Mouse (Mus musculus): ENCODE results near the gene Lgals1.

Lgals1 gene

DNA sequence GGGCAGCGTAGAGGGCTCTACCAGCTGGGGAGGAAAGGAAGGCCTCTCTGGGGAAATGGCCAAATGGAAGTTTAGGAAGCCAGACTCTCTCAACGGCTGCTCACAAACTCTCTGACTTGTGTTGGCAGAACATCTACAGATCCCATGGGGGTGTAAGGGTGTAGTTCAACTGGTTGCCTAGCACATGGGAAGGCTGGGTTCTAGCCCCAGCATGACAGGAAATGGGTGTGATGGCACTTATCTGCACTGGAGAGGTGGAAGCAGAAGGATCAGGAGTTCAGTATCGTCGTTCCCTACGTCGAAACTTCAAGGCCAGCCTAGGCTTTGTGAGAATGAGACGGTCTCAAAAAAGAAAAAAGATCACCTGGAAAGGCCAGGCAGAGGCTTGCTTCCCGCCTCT lies 17.5 kb upstream of the Lgals1 start:
- no peak for DNase-seq (ENCODE audit: inconsistent age in 2 of 2, low spot score in 1 of 2)

DNA sequence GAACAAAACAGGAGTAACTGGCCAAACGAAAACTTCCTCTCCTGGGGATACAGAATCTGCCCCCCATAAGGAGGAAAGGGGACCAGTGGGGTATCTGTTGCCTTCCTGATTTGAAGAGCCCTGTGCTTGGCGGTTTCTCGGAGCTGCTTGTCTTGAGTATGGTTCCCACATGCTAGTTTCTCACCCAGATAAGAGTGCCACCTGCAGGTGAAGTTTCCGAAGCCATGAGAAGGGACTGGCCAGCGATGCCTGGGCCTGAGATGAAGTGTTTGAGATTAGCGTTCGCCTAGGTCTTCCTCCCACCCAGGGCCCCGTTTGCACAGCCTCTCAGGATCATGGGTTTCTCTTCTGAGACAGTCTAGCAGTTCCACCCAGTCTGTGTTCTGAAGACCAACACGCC lies 14.5 kb upstream of the Lgals1 start:
- peak in 1 of 2 experiments; percentile 61 for DNase-seq (ENCODE audit: inconsistent age in 2 of 2, low spot score in 1 of 2)

DNA sequence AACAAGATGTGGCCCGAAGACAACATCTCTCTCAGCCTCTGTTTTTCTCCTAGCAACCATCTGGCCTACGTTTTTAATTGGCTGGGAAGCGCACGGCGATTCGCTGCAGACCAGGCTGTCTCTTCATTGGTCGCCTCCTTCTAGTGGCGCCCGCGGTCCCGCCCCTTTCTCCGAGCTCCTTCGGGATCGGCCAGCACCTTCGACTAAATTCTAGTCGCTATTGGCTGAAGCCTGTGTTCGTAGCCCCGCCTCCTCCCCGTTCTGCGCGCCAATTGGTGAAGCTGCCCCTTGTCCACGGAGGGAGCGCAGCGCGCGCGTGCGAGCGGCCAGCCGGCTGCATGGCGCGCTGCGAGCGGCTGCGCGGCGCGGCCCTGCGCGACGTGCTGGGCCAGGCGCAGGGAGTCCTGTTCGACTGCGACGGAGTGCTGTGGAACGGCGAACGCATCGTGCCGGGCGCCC lies 12.9 kb upstream of the Lgals1 start, which contains the start of gene Pdxp:
Gene Pdxp, plus strand, starts transcription at position 288 of the 459 bp plus-strand sequence.
- peak; percentile 95 for DNase-seq (ENCODE audit: inconsistent age in 2 of 2, low spot score in 1 of 2)

DNA sequence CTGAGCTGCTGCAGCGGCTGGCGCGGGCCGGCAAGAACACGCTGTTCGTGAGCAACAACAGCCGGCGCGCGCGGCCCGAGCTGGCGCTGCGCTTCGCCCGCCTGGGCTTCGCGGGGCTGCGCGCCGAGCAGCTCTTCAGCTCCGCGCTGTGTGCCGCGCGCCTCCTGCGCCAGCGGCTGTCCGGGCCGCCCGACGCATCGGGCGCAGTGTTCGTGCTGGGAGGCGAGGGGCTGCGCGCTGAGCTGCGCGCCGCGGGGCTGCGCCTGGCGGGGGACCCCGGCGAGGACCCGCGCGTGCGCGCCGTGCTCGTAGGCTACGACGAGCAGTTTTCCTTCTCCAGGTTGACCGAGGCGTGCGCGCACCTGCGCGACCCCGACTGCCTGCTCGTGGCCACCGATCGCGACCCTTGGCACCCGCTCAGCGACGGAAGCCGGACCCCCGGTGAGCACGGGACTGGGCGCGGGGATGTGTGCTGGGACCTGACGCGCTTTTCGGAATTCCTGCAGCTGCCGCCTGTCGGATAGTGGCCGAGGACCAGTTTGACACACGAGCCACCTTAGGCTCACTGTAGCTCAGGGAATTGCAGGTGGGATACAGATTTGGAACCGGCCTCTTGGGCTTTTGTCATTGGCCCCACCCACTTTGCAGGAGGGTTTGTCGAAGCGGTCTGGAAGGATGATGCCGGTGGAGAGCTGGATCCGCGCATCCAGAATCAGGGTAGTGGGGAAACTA lies 12.3 kb upstream of the Lgals1 start:
- peak; percentile 55 to 60 for DNase-seq (ENCODE audit: inconsistent age in 2 of 2, low spot score in 1 of 2)

DNA sequence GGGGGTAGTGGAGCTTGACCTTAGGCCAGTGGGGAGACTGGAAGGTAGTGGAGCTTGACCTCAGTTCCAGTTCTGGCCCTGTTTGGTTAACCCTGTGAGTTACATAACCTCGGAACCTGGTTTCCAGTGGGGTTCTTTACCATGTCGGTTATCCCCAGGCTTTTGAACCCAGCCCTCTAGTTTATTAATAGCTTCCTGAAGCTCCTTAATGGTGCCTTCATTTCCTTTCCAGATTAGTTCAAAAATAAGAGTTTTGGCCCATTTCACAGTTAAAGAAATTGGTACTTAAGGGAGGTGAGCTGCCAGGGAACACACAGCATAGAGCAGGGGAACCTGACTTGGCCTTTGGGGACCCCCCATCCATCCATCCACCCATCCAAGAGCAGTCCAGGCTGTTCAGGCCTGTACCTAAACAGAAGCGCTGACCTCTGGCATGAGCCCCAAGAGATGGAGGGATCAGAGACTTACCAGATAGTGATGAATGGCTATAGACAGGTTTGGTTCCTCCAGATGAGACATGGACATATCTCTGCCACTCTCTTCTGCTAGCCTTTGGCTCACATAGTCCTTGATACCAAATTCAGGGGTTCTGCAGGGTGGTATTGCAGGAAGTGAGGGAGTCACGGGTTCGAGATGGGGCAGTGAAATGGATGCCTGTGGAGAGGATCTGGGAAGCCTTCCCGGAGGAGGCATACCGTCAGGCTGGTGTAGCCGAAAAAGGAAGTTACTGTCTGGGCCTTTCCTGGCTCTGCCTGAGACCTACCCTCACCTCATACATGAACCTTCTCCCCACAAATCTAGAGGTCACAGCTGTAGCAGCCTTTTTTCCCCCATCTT lies 11.5 kb upstream of the Lgals1 start:
- peak in 1 of 2 experiments; percentile 52 for DNase-seq (ENCODE audit: inconsistent age in 2 of 2, low spot score in 1 of 2)

DNA sequence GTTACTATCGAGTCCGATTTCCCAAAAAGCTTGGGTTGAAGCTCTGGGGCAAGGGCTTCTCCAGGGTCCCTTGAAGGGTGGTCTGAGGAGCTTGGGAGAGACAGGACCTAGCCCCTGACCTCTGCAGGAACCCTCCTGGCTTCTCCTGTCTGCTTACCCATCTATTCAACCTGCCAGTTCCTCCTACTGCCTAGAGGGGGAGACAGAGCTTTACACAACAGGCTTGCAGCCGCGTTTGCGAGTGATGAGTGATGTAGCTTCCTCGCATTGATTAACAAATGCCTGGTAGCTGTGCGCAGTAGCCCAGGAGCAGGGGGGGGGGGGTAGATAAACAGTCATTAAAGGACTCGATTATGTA lies 10.9 kb upstream of the Lgals1 start:
- DNase-seq (ENCODE audit: inconsistent age in 2 of 2, low spot score in 1 of 2): peak; percentile 71 to 90

DNA sequence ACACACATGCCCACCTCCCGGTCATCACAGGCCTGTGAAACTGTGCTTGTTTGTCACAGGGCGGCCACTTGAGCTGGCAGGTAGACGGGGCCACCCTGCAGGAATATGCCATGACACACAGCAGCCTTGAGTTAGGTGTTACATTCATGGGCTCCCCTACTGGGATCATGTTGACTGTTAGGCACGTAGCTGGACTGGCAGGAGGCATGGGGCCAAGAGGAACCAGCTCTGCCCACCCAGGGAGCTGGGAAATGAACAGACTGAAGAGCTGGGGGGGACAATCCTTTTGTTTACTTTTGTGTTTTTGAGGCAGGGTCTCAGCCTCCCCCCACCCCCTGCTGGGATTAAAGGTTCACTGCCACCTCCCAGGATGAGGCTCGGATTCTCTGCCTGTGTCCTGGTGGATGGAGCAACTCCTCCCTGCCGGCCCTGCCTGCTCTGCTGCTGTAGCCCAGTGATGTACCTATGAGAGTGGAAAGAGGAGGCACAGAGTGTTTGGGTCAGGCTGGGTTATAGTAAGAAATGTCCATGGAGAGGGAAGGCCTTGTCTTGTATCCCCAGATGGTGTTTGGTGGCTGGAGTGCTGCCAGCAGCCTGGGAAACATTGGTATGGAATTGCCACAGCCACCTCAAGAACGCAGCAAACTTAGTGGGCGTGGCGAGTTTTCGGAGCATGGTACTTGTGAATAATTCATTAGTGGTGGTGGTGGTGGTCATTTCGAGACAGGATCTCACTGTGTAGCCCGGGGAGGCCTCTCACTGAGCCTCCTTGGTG lies 10.3 kb upstream of the Lgals1 start:
- peak in 1 of 2 experiments; percentile 27 for DNase-seq (ENCODE audit: inconsistent age in 2 of 2, low spot score in 1 of 2)

DNA sequence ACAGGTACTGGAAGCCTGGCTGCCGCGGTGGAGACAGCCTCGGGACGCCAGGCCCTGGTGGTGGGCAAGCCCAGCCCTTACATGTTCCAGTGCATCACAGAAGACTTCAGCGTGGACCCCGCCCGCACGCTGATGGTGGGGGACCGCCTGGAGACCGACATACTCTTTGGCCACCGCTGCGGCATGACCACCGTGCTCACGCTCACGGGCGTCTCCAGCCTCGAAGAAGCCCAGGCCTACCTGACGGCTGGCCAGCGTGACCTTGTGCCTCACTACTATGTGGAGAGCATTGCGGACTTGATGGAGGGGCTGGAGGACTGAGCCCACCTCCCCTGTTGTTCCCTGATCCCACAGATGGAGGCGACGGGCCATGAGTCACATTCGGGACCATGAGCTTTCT lies 8.4 kb upstream of the Lgals1 start:
- peak in 1 of 2 experiments; percentile 27 for DNase-seq (ENCODE audit: inconsistent age in 2 of 2, low spot score in 1 of 2)

DNA sequence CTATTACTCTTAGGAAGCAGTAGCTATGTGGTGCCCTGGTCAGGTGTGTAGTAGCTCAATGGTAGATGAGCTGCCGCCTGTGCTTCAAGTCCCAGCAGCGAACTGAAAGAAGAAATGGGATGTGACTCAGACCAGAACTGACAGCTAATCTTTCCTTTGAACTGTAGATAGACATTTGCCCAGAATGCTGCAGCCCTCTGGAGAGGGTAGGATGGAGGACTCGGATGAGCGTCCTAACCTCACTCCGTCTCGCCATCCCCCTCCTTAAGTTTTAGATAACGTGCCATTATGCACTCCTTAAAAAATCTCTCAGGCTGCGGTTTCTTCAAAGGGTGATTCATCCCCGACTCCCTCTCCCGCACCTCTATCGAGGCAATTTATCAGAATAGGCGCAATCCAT lies 6.6 kb upstream of the Lgals1 start:
- peak; percentile 41 to 71 for DNase-seq (ENCODE audit: inconsistent age in 2 of 2, low spot score in 1 of 2)

DNA sequence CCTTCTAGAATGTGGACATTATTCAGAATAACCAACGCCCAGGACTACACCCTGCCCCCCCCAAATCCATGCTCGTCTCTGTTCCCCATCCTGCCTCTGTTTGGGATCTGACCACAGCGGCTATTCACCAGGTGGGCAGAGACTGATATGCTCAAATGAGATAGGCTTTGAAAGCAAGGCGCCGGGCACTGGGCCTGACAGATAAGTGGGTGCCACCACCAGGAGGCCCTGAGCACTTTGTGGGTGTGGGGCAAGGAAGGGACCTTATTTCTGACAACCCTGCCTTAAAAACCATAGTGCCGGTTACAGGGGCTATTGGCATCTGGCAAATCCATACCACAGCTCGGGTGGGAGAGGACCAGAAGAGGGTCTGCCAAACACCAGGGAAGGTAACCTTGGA lies 3.8 kb upstream of the Lgals1 start:
- DNase-seq (ENCODE audit: inconsistent age in 2 of 2, low spot score in 1 of 2): no peak

DNA sequence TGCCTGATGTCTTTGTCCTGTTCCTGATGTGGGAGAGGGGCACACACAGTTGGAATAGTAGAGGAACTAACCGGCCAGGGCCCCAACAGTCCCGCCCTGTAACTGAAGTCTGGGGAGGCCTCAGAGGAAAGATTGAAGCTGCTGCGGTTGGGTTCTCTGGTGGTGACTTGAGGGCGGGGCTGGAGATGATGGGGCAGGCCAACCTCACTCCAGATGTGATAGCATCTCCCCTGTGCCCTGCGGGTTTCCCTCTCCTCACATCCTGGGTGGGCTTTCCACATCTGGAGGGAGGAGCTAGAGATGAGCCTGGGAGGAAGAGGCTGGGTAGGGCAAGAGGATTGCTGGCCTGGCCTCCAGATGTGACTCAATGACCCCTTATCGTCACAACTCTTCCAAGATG lies 2.9 kb upstream of the Lgals1 start:
- peak in 1 of 2 experiments; percentile 17 for DNase-seq (ENCODE audit: inconsistent age in 2 of 2, low spot score in 1 of 2)

DNA sequence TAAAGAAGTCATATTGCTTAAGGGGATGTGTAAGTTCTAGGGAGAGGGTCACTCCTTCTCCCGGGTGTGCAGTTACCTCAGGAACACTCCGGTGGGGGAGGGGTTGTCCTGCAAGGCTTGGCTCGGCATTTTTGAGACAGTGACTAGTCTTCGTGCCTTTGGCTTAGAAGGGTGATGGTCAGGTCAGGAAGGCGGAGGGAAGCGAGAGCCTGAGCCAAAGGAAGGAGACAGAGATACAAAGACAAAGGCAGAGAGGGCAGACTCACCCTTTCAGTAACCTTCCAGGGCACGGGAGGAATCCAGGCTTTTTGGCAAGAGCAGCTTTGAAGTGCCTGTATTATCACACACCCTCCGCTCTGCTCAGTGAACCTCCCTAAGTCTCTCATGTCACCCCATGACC lies 1.4 kb upstream of the Lgals1 start:
- peak; percentile 69 to 86 for DNase-seq (ENCODE audit: inconsistent age in 2 of 2, low spot score in 1 of 2)

DNA sequence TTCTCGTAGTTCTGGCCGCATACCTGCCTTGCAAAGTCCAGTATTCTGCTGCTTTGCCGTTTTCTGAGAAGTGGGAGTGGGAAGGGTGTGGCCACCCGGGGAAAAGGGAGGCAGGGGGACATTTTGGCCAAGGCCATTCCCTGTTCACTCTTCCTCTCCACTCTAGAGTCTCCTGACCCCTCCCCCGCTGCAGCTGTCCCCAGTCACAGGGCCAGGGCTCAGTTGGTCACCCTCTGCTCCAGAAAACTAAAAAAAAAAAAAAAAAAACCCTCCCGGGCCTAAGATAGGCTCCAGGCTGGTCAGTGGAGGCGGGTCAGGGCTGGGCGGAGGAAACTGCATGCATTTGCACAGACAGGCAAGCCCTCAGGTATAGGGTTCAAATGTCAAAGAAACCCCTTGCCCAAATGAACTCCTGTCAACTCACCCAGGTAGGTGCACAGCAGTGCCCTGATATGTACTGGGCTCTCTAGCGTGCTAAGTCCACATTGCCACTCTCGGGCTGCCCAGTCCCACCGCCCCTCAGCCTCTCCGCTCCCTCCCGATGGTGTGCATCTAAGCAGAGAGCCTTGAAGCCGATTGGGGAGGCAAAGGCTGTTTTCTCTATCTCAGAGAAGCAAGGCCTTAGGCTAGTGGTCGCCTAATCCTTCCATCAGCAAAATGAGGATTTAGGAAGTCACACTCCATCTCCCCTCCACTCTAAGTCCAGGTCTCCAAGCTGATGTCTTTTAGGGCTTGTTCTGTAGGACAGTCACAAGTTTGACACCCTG lies 679 bp downstream of the Lgals1 start:
- peak; percentile 63 to 80 for DNase-seq (ENCODE audit: inconsistent age in 2 of 2, low spot score in 1 of 2)

DNA sequence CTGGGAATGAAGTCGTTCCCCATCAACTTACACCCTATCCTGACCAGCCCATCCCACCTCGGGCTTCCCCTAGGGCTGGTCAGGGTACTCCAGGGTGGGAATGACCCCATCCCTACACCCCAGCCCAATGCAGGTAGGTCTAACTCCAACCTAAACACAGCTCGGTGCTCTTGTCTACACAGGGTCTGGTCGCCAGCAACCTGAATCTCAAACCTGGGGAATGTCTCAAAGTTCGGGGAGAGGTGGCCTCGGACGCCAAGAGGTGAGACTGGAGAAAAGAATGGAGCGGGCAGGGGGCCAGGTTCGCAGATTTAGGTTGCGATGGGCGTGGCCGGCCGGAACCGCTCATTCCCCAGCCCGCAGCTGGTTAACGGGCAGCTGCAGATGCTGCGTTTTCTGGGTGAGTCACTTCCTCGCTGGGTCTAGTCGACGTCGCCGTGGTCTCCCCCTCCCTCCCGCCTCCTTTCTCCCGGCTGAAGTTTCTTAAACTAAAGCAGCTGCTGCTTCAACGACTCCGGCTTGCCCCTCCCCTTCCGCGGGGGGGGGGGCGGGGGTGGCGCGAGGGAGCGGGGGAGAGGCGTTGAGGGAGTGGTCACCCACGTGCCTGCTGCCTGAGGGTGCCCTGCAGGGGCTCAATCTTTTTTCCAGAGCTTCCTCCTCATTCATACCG lies 1.4 kb downstream of the Lgals1 start:
- DNase-seq (ENCODE audit: inconsistent age in 2 of 2, low spot score in 1 of 2): peak; percentile 86 to 90

DNA sequence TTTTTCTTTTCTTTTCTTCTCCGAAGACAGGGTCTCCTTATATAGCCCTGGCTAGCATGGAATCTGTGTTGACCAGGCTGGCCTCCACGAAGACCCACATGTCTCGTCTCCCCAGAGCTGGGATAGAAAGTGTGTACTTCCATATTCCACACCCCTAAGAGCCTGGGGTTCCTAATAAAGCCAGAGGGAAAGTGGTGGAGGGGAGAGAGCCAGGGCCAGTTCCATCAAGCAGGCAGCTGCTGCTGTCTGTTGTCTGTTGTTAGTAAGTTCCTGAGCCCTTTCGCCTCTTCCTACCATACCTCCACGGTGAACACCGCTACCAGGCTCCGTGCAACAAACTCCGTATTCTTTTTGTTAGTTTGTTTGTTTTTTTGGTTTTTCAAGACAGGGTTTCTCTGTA lies 2.0 kb downstream of the Lgals1 start:
- DNase-seq (ENCODE audit: inconsistent age in 2 of 2, low spot score in 1 of 2): peak in 1 of 2 experiments; percentile 43

DNA sequence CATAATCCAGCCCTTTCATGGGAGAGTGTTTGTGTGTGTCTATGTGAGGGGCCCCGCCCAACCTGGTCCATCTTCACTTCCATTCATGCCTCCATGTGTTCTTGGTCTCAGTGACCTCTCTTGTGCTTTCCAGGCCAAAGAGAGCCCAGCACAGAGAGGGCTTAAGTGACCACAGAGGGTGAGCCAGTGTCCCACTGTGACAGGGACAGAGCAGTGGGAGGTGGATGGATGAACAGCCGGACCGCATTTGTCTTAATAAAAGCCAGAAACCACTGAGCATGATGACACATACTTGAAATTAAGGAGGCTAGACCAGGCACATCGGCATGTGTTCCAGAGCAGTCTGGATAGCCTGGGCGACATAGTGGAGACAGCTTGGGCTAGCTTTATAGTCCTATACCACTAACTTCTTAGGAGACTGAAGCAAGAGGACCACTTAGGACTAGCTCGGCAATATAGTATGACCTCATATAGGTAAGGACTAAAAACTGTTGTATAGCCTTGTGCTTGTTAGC lies 3.7 kb downstream of the Lgals1 start:
- peak in 1 of 2 experiments; percentile 42 for DNase-seq (ENCODE audit: inconsistent age in 2 of 2, low spot score in 1 of 2)

DNA sequence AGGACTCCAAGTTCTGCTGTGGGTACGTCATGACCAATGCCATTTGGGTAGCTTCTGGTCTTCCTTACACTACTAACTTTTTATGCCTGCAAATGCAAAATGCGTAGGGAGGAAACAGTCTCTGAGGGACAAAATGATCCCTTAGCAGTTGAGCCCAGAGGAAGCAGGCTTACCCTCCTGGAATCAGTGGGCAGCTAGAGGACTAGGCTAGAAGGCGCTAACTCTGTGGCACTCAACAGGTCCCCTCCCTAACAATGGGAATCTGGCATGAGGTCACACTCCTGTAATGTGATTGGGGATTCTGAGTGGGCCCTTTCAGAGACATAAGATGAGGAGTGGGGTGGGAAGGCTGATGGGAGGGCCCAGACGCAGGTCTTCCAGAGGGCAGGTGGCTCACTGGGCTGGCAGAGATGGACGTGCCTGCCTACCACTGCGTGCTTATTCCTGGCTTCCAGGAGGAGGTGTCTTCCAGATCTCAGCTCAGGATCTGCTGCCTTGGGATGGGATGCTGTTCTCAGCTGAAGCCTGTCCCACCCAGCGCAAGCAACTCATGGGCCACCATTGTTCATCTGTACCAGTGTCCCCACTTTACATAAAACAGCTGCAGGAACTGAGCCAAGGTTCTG lies 4.4 kb downstream of the Lgals1 start:
- DNase-seq (ENCODE audit: inconsistent age in 2 of 2, low spot score in 1 of 2): peak in 1 of 2 experiments; percentile 28

DNA sequence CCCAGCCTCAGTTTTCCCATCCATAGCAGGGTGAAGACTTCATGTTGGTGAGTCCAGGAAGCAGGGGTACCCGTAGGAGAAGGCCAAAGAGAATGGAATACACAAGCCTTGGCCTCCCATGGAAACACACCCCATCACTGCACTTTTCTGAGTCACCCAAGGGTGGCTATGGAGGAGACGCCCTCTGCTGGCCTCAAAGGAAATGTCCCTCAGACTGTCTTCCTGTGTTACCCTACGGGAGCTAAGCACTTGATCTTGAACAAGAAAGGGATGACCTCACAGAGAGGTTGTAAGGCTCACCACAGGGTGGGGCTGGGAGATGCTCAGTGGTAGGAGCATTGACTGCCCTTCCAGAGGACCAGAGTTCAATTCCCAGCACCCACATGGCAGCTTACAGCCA lies 5.1 kb downstream of the Lgals1 start:
- DNase-seq (ENCODE audit: inconsistent age in 2 of 2, low spot score in 1 of 2): peak; percentile 75 to 86

DNA sequence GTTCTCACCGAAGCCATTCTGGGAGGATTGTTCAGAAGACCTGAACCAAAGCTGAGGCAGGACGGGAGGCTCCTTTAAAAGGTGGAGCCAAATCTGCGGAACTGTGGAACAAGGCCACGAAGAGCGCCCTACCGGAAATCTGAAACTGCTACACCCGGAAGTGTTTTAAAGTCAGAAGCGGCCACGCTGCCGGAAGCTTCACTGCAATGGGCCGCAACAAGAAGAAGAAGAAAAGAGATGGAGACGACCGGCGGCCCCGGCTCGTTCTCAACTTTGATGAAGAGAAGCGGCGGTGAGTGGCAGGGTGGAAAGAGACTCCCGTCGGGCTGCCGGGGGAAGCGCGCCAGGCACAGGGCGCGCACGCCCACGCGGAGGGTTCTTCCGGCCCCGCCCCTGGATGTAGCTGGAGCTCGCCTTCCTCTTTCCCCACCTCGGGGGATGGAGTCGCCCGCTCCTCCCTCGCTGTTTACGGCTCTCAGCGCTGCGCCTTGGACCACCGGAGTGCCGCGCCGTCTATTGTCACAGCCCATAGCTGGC lies 8.3 kb downstream of the Lgals1 start, which contains the start of gene Nol12:
Gene Nol12, plus strand, starts transcription at position 150 of the 537 bp plus-strand sequence.
- DNase-seq (ENCODE audit: inconsistent age in 2 of 2, low spot score in 1 of 2): peak; percentile 83 to 96

Measured in adrenal gland, adult (tissue).